Mouse (Mus musculus) hindbrain, embryonic 15.5 days (tissue): Measurements from ENCODE around the gene Gba. TPM values are rescaled to one million over a fixed set of nuclear protein-coding genes. Genes with fewer than 3 reads are reported as not detected.
A peak's percentile ranks its signal among the peaks of the same experiment; 100 is the strongest.

Experiments
- ATAC-seq: fragments of 200-750 bp; cut with Nextera tagmentation; 2 replicates; pipeline ENCODE4 v1.8.0; 2017; ENCODE audit warnings: low read depth, moderate number of reproducible peaks, moderate TSS enrichment; ENCODE audit not compliant: low FRiP score
- H3K27ac ChIP-seq: fragments of 300-500 bp; sonication (generic); replicated peaks from 2 replicates; pipeline ENCODE4 v1.5.1; 2015; ENCODE audit warnings: mild to moderate bottlenecking, inconsistent platforms
- H3K27me3 ChIP-seq: fragments of 300-500 bp; sonication (generic); 2 replicates; pipeline ENCODE4 v1.6.1; 2015; ENCODE audit warnings: control low read depth, inconsistent platforms
- H3K36me3 ChIP-seq: fragments of 300-500 bp; sonication (generic); 2 replicates; pipeline ENCODE4 v1.6.1; 2015; ENCODE audit warnings: control low read depth, inconsistent platforms
- H3K4me1 ChIP-seq: fragments of 300-500 bp; sonication (generic); replicated peaks from 2 replicates; pipeline ENCODE4 v1.6.1; 2015; ENCODE audit warnings: control low read depth, inconsistent platforms
- H3K4me2 ChIP-seq: fragments of 300-500 bp; sonication (generic); 2 replicates; pipeline ENCODE4 v1.6.1; 2015; ENCODE audit warnings: moderate library complexity, mild to moderate bottlenecking, inconsistent platforms
- H3K4me3 ChIP-seq: fragments of 300-500 bp; sonication (generic); 2 replicates; pipeline ENCODE4 v1.5.1; 2015; ENCODE audit warnings: mild to moderate bottlenecking, inconsistent platforms
- H3K9ac ChIP-seq: fragments of 300-500 bp; sonication (generic); 2 replicates; pipeline ENCODE4 v1.6.1; 2015; ENCODE audit warnings: inconsistent platforms
- H3K9me3 ChIP-seq: fragments of 300-500 bp; sonication (generic); 2 replicates; pipeline ENCODE4 v1.6.1; 2016; ENCODE audit warnings: control low read depth, inconsistent platforms
- WGBS: fragments of 180-500 bp; shearing (Covaris S2); methylation state at CpG from one replicate; pipeline ENCODE4 v1.1.7; 2015; 5-methylcytosine and 5-hydroxymethylcytosine counted together
- polyA plus RNA-seq: library from polyadenylated mRNA; unstranded; fragments of >200 nt; fragmentation: Nextera tagmentation; extraction: Ambion mirVana; gene quantifications from 2 replicates; pipeline ENCODE4 v1.2.1, GENCODE M21; 2015

Gba gene
- polyA plus RNA-seq, 1 experiment from 2014 or later, result 48.0 TPM

GRCm38 (mm10) chr3:89187197-89187596, 15.5 kb upstream of the Gba start:
- Histone ChIP-seq H3K27me3 (no peaks in the 10 kb centered on the region), H3K4me2 (no peak overlapping the region), H3K27ac (no peak overlapping the region), H3K4me1 (peaks cover 25% of the 10 kb centered on the region), H3K36me3 (peaks cover 9% of the 10 kb centered on the region), H3K9ac (no peak overlapping the region), H3K9me3 (no peaks in the 10 kb centered on the region), H3K4me3 (no peak overlapping the region)
- ATAC-seq, result no peak
- WGBS, result 36% methylated on average over 23 of the region's 23 CpGs

- peaks cover 9% of the 10 kb centered on the region for H3K36me3 ChIP-seq
- WGBS, result 63% methylated on average over 18 of the region's 18 CpGs
- peaks cover 22% of the 10 kb centered on the region for H3K4me1 ChIP-seq
- no peaks in the 10 kb centered on the region for H3K27me3 ChIP-seq
- H3K27ac ChIP-seq, result no peak overlapping the region
- no peak for ATAC-seq
- H3K4me2 ChIP-seq, result no peak overlapping the region
- no peak overlapping the region for H3K4me3 ChIP-seq
- no peak overlapping the region for H3K9ac ChIP-seq
- H3K9me3 ChIP-seq, result no peaks in the 10 kb centered on the region
Observed at GRCm38 (mm10) chr3:89187690-89188477, 14.8 kb upstream of the Gba start.

GRCm38 (mm10) chr3:89188478-89188875, 14.3 kb upstream of the Gba start:
- Histone ChIP-seq H3K4me2 (no peak overlapping the region), H3K4me1 (peaks cover 19% of the 10 kb centered on the region), H3K9me3 (no peaks in the 10 kb centered on the region), H3K9ac (no peak overlapping the region), H3K4me3 (no peak overlapping the region), H3K27ac (no peak overlapping the region), H3K36me3 (peaks cover 9% of the 10 kb centered on the region), H3K27me3 (no peaks in the 10 kb centered on the region)
- WGBS, result 62% methylated on average over 12 of the region's 12 CpGs
- ATAC-seq, result no peak

GRCm38 (mm10) chr3:89190436-89190835, 12.3 kb upstream of the Gba start:
- Histone ChIP-seq H3K4me1 (no peaks in the 10 kb centered on the region), H3K4me3 (no peak overlapping the region), H3K36me3 (peaks cover 9% of the 10 kb centered on the region), H3K4me2 (no peak overlapping the region), H3K9ac (no peak overlapping the region), H3K9me3 (no peaks in the 10 kb centered on the region), H3K27me3 (no peaks in the 10 kb centered on the region), H3K27ac (no peak overlapping the region)
- ATAC-seq, result no peak
- WGBS, result 90% methylated on average over 8 of the region's 8 CpGs

- Histone ChIP-seq H3K36me3 (peaks cover 3% of the 10 kb centered on the region), H3K27ac (no peak overlapping the region), H3K4me3 (no peak overlapping the region), H3K9ac (no peak overlapping the region), H3K27me3 (no peaks in the 10 kb centered on the region), H3K4me2 (no peak overlapping the region), H3K9me3 (no peaks in the 10 kb centered on the region), H3K4me1 (peaks cover 8% of the 10 kb centered on the region)
- WGBS, result 65% methylated on average over 1 of the region's 1 CpGs
- no peak for ATAC-seq
Observed at GRCm38 (mm10) chr3:89193351-89193750, 9.4 kb upstream of the Gba start.

GRCm38 (mm10) chr3:89193853-89194252, 8.9 kb upstream of the Gba start:
- 88% methylated on average over 2 of the region's 2 CpGs for WGBS
- H3K27ac ChIP-seq, result no peak overlapping the region
- no peak overlapping the region for H3K9ac ChIP-seq
- no peak overlapping the region for H3K4me2 ChIP-seq
- ATAC-seq, result no peak
- no peak overlapping the region for H3K4me3 ChIP-seq
- H3K9me3 ChIP-seq, result no peaks in the 10 kb centered on the region
- H3K36me3 ChIP-seq, result no peaks in the 10 kb centered on the region; the same call in 1 of the 2 replicates
- no peaks in the 10 kb centered on the region for H3K27me3 ChIP-seq
- peaks cover 8% of the 10 kb centered on the region for H3K4me1 ChIP-seq

GRCm38 (mm10) chr3:89195979-89196877, 6.5 kb upstream of the Gba start:
- Histone ChIP-seq H3K4me1 (peaks cover 8% of the 10 kb centered on the region), H3K4me3 (peak overlapping the region; percentile 34), H3K36me3 (no peaks in the 10 kb centered on the region), H3K27me3 (no peaks in the 10 kb centered on the region), H3K9ac (peak overlapping the region; percentile 41), H3K4me2 (peak overlapping the region; percentile 60), H3K9me3 (no peaks in the 10 kb centered on the region), H3K27ac (peak overlapping the region; percentile 69)
- peak; percentile 95 for ATAC-seq
- WGBS, result 8% methylated on average over 33 of the region's 33 CpGs

- Histone ChIP-seq H3K4me3 (no peak overlapping the region), H3K27me3 (no peaks in the 10 kb centered on the region), H3K27ac (no peak overlapping the region), H3K36me3 (peaks cover 3% of the 10 kb centered on the region; the same call in 1 of the 2 replicates), H3K9me3 (no peaks in the 10 kb centered on the region), H3K4me2 (no peak overlapping the region), H3K9ac (no peak overlapping the region), H3K4me1 (peaks cover 13% of the 10 kb centered on the region)
- no peak for ATAC-seq
- WGBS, result 82% methylated on average over 3 of the region's 3 CpGs
Observed at GRCm38 (mm10) chr3:89199839-89200238, 2.9 kb upstream of the Gba start.

GRCm38 (mm10) chr3:89203142-89203514, 400 bp downstream of the Gba start:
- Histone ChIP-seq H3K27ac (0 out of 2 replicates have a peak overlapping the region, but pooled peaks have one; percentile 68), H3K9ac (peak overlapping the region; percentile 52), H3K4me3 (peak overlapping the region; percentile 56), H3K36me3 (peaks cover 27% of the 10 kb centered on the region), H3K4me1 (peaks cover 5% of the 10 kb centered on the region), H3K4me2 (peak overlapping the region; percentile 68), H3K27me3 (no peaks in the 10 kb centered on the region), H3K9me3 (no peaks in the 10 kb centered on the region)
- 41% methylated on average over 5 of the region's 5 CpGs for WGBS
- peak; percentile 35; the same call in 1 of the 2 replicates for ATAC-seq

GRCm38 (mm10) chr3:89206079-89206478, 3.4 kb downstream of the Gba start:
- Histone ChIP-seq H3K36me3 (peaks cover 48% of the 10 kb centered on the region), H3K4me1 (peaks cover 5% of the 10 kb centered on the region), H3K27ac (no peak overlapping the region), H3K27me3 (no peaks in the 10 kb centered on the region), H3K4me3 (no peak overlapping the region), H3K9me3 (no peaks in the 10 kb centered on the region), H3K9ac (no peak overlapping the region), H3K4me2 (no peak overlapping the region)
- no peak for ATAC-seq
- 95% methylated on average over 7 of the region's 7 CpGs for WGBS

GRCm38 (mm10) chr3:89206695-89207094, 4.0 kb downstream of the Gba start:
- H3K36me3 ChIP-seq, result peaks cover 48% of the 10 kb centered on the region
- no peak for ATAC-seq
- no peaks in the 10 kb centered on the region for H3K27me3 ChIP-seq
- no peak overlapping the region for H3K4me2 ChIP-seq
- 84% methylated on average over 2 of the region's 2 CpGs for WGBS
- no peaks in the 10 kb centered on the region for H3K9me3 ChIP-seq
- H3K9ac ChIP-seq, result no peak overlapping the region
- H3K27ac ChIP-seq, result no peak overlapping the region
- peaks cover 11% of the 10 kb centered on the region for H3K4me1 ChIP-seq
- H3K4me3 ChIP-seq, result no peak overlapping the region

- Histone ChIP-seq H3K4me2 (no peak overlapping the region), H3K4me1 (peaks cover 25% of the 10 kb centered on the region), H3K27me3 (no peaks in the 10 kb centered on the region), H3K27ac (no peak overlapping the region), H3K36me3 (peaks cover 48% of the 10 kb centered on the region), H3K9ac (no peak overlapping the region), H3K4me3 (no peak overlapping the region), H3K9me3 (no peaks in the 10 kb centered on the region)
- no peak for ATAC-seq
- 90% methylated on average over 13 of the region's 13 CpGs for WGBS
Observed at GRCm38 (mm10) chr3:89208075-89208657, 5.4 kb downstream of the Gba start.
